Mouse (Mus musculus) neural tube, embryonic 12.5 days (tissue): Measurements from ENCODE around the gene Pim3. TPM values are rescaled to one million over a fixed set of nuclear protein-coding genes. Genes with fewer than 3 reads are reported as not detected.

Source experiments
- ATAC-seq: fragments of 200-750 bp; cut with Nextera tagmentation; 2 replicates; pipeline ENCODE4 v1.8.0; 2017; ENCODE audit warnings: low read depth, mild to moderate bottlenecking, moderate TSS enrichment, moderate library complexity; ENCODE audit not compliant: low FRiP score
- H3K27ac ChIP-seq: fragments of 300-500 bp; sonication (generic); 2 replicates; pipeline ENCODE4 v1.5.1; 2016
- H3K27me3 ChIP-seq: fragments of 300-500 bp; sonication (generic); replicated peaks from 2 replicates; pipeline ENCODE4 v1.6.1; 2016; ENCODE audit warnings: mild to moderate bottlenecking
- H3K36me3 ChIP-seq: fragments of 300-500 bp; sonication (generic); 2 replicates; pipeline ENCODE4 v1.6.1; 2016; ENCODE audit warnings: mild to moderate bottlenecking
- H3K4me1 ChIP-seq: fragments of 300-500 bp; sonication (generic); 2 replicates; pipeline ENCODE4 v1.6.1; 2016
- H3K4me2 ChIP-seq: fragments of 300-500 bp; sonication (generic); replicated peaks from 2 replicates; pipeline ENCODE4 v1.6.1; 2016; ENCODE audit warnings: mild to moderate bottlenecking
- H3K4me3 ChIP-seq: fragments of 300-500 bp; sonication (generic); 2 replicates; pipeline ENCODE4 v1.5.1; 2016
- H3K9ac ChIP-seq: fragments of 300-500 bp; sonication (generic); 2 replicates; pipeline ENCODE4 v1.6.1; 2016; ENCODE audit warnings: mild to moderate bottlenecking
- H3K9me3 ChIP-seq: fragments of 300-500 bp; sonication (generic); 2 replicates; pipeline ENCODE4 v1.6.1; 2016; ENCODE audit warnings: mild to moderate bottlenecking
- WGBS: fragments of 180-500 bp; shearing (Covaris S2); methylation state at CpG from one replicate; pipeline ENCODE4 v1.1.7; 2016; 5-methylcytosine and 5-hydroxymethylcytosine counted together
- polyA plus RNA-seq: library from polyadenylated mRNA; unstranded; fragments of >200 nt; fragmentation: Nextera tagmentation; extraction: Ambion mirVana; gene quantifications from 2 replicates; pipeline ENCODE4 v1.2.1, GENCODE M21; 2016

Pim3 gene
- polyA plus RNA-seq, 1 experiment from 2014 or later, result 52.9 TPM

DNA sequence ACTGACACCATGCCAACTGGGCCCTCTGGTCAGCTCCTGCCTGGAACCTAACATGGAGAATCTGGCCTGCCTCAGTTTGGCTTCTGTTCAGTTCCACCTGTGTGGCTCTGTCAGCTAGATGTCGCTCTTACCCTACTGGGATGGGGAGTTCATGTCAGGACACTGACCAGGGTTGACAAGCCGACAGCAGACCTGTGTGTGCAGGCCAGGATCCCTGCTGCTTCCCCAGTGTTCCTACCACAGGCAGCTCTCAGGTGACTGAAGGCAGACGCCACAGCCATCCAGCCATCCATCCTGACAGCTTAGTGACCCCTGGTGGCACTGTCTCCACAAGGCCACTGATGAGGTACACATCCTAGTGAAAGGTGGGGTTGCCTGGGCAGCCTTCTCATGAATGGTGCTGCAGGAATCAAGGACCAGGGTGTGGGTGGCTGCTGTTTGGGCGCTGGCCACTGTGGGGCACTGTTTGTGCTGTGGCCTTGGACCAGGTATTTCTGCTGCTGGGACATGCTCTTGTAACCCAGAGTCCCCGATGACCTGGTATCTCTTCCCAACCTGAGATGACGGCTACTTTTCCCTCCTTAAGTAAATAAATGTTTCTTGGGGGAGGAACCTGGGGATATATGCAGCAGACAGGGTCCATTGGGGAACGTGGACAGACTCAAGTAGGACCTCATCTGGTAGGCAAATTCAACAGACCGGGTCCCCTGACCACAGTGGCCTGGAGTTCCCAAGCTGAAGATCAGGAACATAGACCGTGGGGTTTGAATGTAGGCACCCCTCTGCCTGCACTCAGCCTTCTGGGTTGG is 33.8 kb upstream of the Pim3 start:
- no peak overlapping the region for H3K9ac ChIP-seq

DNA sequence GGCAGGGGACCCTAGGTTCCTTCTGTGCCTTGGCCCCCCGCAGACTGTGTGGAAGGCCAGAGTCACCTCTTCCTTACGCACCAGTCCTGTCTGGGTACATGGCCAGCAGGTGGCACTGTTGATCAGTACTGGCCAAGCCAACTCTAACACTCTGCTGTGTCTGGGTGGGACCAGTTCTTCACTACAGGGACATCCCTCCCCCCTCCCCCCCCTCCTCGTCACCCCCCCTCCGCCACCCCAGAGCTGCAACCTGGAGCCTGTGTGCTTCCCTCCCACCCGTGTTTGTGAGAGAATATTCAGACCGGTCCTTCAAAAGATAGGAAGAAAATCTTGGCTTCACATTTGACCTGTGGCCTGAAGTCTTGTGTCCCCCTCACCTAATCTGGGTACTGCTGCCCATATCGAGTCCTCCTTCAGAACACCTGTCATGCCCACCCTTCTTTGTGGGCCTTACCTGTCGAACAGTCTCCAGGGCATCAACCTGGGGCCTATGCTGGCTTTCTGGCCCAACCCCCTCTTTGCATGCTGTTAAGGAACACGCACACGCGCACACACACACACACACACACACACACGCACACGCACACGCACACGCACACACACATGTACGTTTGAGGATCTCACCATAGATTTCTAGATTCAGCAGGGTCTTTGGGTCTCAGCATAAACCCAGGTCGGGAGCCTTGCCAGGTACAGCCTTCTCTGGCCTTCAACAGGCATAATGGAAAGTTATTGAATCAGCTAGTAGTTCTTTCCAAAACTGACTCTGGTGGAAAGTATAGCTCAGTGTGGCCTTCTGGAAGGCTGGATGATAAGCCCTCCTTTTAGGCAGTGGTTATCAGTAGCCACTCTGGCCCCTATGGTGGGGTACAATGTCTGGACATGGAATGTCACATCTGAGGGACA is 32.9 kb upstream of the Pim3 start:
- peak; percentile 92 for ATAC-seq
- no peaks in the 10 kb centered on the region for H3K9me3 ChIP-seq
- WGBS, result 59% methylated on average over 17 of the region's 17 CpGs
- H3K4me2 ChIP-seq, result no peak overlapping the region
- no peak overlapping the region for H3K9ac ChIP-seq
- no peaks in the 10 kb centered on the region for H3K27me3 ChIP-seq
- peaks cover 26% of the 10 kb centered on the region for H3K36me3 ChIP-seq
- 0 out of 2 replicates have a peak, but pooled peaks cover 5% of the 10 kb centered on the region for H3K4me1 ChIP-seq
- H3K27ac ChIP-seq, result no peak overlapping the region
- H3K4me3 ChIP-seq, result no peak overlapping the region

More for the DNA sequence above, 33.8 kb upstream of the Pim3 start:
- Histone ChIP-seq H3K9me3 (no peaks in the 10 kb centered on the region), H3K4me3 (no peak overlapping the region), H3K27me3 (no peaks in the 10 kb centered on the region), H3K27ac (no peak overlapping the region), H3K4me2 (no peak overlapping the region), H3K36me3 (peaks cover 35% of the 10 kb centered on the region), H3K4me1 (0 out of 2 replicates have a peak, but pooled peaks cover 5% of the 10 kb centered on the region)
- ATAC-seq, result peak; percentile 59
- WGBS, result 27% methylated on average over 9 of the region's 9 CpGs

DNA sequence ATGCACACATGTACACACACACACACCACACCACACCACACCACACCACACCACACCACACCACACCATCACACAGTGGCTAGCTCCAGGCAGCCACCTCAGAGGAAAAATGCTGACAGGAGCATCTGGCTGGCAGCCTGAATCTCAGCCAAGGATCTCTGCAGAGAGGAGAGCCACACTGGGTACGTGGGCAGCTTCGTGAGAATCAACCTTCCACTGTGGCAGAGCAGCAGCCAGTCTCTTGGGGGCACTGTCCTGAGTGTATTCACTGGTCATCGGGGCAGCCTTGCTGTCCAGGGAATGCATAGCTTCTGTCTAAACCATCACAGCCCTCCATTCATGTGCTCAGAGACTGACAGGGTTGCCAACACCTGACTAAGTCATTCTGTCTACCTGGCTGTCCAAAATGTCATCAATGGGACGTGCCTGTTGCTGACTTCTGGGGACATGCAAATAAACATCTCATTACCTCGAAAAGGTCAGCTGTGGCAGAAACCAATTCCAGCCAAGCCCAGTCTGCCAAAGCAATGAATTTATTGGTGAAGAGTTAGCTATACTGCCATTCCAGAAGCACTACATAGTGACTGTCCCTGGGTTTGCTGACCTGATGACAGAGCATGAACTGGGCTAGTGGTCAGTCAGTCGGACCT is 32.1 kb upstream of the Pim3 start:
- H3K4me2 ChIP-seq, result no peak overlapping the region
- H3K4me1 ChIP-seq, result 0 out of 2 replicates have a peak, but pooled peaks cover 5% of the 10 kb centered on the region
- H3K4me3 ChIP-seq, result no peak overlapping the region
- no peaks in the 10 kb centered on the region for H3K9me3 ChIP-seq
- peaks cover 18% of the 10 kb centered on the region for H3K36me3 ChIP-seq
- H3K9ac ChIP-seq, result no peak overlapping the region
- H3K27ac ChIP-seq, result no peak overlapping the region
- ATAC-seq, result no peak
- 80% methylated on average over 6 of the region's 6 CpGs for WGBS
- no peaks in the 10 kb centered on the region for H3K27me3 ChIP-seq

DNA sequence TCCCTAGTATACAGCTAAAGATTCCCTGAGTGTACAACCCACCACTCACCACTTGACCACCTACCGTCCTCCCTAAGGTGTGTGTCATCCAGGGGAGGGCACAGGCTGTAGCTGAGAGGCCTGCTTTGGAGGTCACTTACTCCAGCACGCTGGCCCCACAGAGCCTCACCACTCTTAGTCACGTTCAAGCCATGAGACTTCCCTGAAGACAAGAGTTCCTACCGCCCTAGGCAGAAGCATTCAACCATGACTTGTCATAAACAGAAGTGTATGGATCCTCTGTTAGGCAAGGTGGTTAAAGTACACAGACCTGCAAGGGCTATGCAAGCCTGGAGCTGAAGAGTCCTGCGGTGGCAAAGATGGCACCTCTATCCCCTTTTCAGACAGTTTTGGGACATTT is 31.3 kb upstream of the Pim3 start:
- ATAC-seq, result no peak
- no peak overlapping the region for H3K4me3 ChIP-seq
- no peak overlapping the region for H3K27ac ChIP-seq
- H3K9me3 ChIP-seq, result no peaks in the 10 kb centered on the region
- peaks cover 10% of the 10 kb centered on the region for H3K36me3 ChIP-seq
- 79% methylated on average over 5 of the region's 5 CpGs for WGBS
- no peaks in the 10 kb centered on the region for H3K27me3 ChIP-seq
- H3K4me2 ChIP-seq, result no peak overlapping the region
- H3K9ac ChIP-seq, result no peak overlapping the region
- 0 out of 2 replicates have a peak, but pooled peaks cover 5% of the 10 kb centered on the region for H3K4me1 ChIP-seq

DNA sequence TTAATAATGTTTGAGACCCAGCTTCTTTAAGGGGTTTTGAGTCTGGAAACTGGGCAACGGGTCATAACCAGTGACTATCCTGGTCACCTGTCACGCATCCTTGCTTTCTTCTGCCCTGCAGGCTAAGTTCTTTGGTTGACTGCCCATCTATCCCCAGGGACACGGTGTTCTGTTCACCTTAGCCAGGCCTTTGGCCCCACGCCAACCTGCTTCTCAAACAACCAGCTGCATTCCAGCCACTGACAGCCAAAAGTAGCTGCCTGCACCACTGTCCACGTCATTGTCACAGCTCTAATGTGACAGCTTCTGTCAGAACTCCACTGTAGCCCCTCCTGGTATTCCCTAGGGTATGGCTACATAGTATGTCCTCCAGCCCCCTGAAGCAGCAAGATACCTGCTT is 30.5 kb upstream of the Pim3 start:
- no peaks in the 10 kb centered on the region for H3K27me3 ChIP-seq
- no peak overlapping the region for H3K4me3 ChIP-seq
- ATAC-seq, result no peak
- H3K36me3 ChIP-seq, result peaks cover 2% of the 10 kb centered on the region; the same call in 1 of the 2 replicates
- H3K4me1 ChIP-seq, result 0 out of 2 replicates have a peak, but pooled peaks cover 5% of the 10 kb centered on the region
- no peak overlapping the region for H3K27ac ChIP-seq
- no peak overlapping the region for H3K9ac ChIP-seq
- no peaks in the 10 kb centered on the region for H3K9me3 ChIP-seq
- H3K4me2 ChIP-seq, result no peak overlapping the region
- WGBS, result 74% methylated on average over 5 of the region's 5 CpGs

DNA sequence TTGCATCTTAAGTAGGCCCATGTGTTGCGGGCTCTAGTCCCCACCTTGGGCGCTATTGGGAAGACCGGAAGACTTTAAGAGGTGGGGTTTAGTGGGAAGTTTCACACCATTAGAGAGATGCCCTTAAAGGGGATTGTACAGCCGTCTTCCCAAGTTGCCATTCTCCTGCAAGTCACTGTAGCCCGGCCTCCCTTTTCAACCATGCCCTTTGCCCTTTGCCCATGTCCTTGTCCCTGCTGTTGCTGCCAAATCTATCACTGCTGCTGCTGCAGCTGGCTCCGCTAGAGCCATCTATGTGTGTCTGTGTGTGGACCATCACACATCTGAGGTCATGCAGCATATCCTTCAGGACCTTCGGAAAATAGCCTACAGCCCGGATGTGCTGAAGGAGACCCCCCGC is 29.4 kb upstream of the Pim3 start:
- no peak overlapping the region for H3K27ac ChIP-seq
- no peaks in the 10 kb centered on the region for H3K36me3 ChIP-seq
- H3K9me3 ChIP-seq, result no peaks in the 10 kb centered on the region
- no peak overlapping the region for H3K4me2 ChIP-seq
- H3K27me3 ChIP-seq, result no peaks in the 10 kb centered on the region
- no peak for ATAC-seq
- WGBS, result 83% methylated on average over 9 of the region's 9 CpGs
- H3K9ac ChIP-seq, result no peak overlapping the region
- H3K4me3 ChIP-seq, result no peak overlapping the region
- H3K4me1 ChIP-seq, result peaks cover 16% of the 10 kb centered on the region

DNA sequence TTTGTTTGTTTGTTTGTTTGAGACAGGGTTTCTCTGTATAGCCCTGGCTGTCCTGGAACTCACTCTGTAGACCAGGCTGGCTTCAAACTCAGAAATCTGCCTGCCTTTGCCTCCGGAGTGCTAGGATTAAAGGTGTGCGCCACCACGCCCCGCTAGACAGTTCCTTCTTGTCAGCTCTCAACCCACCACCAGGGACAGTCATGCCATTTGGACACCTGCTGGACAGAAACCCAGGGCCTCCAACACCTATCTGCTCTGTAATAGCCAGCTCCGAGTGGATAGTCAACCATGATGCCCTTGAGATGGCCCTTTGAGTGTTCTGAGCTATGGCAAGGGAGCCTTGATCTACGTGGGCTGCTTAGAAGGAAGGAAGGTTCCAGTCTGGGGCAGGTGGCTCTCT is 26.0 kb upstream of the Pim3 start:
- WGBS, result 88% methylated on average over 6 of the region's 6 CpGs
- no peak for ATAC-seq
- H3K4me2 ChIP-seq, result no peak overlapping the region
- H3K27me3 ChIP-seq, result no peaks in the 10 kb centered on the region
- peaks cover 27% of the 10 kb centered on the region for H3K4me1 ChIP-seq
- H3K27ac ChIP-seq, result no peak overlapping the region
- H3K9me3 ChIP-seq, result no peaks in the 10 kb centered on the region
- no peak overlapping the region for H3K4me3 ChIP-seq
- no peaks in the 10 kb centered on the region for H3K36me3 ChIP-seq
- H3K9ac ChIP-seq, result no peak overlapping the region

DNA sequence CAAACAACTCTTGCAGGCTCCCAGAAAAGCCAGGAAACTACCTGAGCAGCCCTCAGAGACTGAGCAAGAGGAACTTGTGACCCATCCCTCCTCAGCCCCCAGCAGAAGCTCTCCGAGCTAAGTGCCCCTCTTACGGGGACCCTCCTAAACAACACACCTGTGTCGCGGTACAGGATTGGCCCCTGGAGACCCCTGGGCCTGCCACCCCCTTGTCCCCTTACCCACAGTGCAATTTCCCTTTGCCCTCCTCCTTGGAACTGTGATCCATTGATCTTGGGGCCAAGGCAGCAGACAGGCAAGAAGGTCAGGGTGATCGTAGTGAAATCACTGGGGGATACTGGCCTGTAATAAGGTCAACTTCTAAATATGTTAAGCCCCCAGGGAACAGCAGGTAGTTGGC is 25.4 kb upstream of the Pim3 start:
- no peaks in the 10 kb centered on the region for H3K36me3 ChIP-seq
- ATAC-seq, result no peak
- H3K27me3 ChIP-seq, result no peaks in the 10 kb centered on the region
- peaks cover 27% of the 10 kb centered on the region for H3K4me1 ChIP-seq
- H3K9ac ChIP-seq, result no peak overlapping the region
- no peaks in the 10 kb centered on the region for H3K9me3 ChIP-seq
- peak overlapping the region; percentile 83 for H3K4me2 ChIP-seq
- no peak overlapping the region for H3K27ac ChIP-seq
- 65% methylated on average over 5 of the region's 5 CpGs for WGBS
- no peak overlapping the region for H3K4me3 ChIP-seq

DNA sequence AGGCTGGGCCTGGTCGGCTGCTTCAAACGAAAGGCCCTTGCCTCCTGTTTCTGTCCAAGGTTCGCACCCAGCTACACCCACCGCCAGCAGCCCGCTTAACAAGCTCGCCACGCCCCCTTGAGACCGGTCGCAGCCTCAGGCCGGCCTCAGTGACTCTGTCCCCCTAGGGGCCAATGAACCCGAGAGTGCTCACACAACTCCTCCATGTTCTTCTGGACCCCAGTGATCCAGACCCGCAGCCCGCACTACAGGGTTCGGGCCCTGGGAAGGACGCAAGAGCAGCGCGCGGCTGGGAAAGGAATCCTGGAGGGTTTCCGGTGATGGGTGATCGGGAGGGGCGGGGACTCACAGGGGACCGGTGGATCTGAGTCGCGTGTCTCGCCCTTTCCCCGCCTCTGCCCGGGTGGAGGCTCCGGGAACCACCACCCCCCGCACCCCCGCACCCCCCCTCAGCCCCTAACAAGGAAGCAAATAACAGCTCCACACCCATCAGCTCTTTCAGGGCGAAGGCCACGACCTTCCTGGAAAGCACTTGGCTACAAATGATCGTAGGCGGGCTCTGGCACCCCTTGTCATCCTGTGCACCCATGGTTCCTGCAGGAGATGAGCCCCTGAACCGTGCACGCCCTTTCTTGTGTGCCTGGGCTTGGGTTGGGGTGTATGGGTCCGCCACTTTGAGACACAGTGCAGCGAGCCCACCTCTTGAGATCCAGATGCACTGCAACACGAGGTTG is 24.6 kb upstream of the Pim3 start:
- under 1% methylated on average over 39 of the region's 39 CpGs for WGBS

DNA sequence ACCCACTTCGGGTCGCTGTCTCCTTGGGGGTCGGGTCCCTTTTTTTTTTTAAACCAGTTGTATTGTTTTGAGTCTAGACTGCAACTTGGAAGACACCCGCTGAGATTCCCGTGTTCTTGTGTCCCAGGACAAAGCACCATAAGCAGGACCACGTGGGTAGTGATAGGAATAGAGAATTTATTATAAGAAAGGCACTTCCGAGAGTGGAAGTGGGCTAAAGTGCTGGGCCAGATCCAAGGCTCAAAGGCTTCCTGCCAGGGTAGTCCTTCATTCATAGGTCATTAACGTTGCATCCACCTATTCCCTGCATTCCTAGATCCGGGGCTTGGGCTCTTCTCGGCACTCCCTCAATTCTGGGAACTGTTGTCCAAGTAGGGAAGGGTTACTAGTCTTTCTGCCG is 24.0 kb upstream of the Pim3 start:
- peaks cover 27% of the 10 kb centered on the region for H3K4me1 ChIP-seq
- no peaks in the 10 kb centered on the region for H3K9me3 ChIP-seq
- no peaks in the 10 kb centered on the region for H3K36me3 ChIP-seq
- ATAC-seq, result no peak
- H3K27ac ChIP-seq, result no peak overlapping the region
- peak overlapping the region; percentile 37 for H3K4me3 ChIP-seq
- 2% methylated on average over 11 of the region's 11 CpGs for WGBS
- H3K4me2 ChIP-seq, result peak overlapping the region; percentile 83
- H3K9ac ChIP-seq, result peak overlapping the region; percentile 56
- H3K27me3 ChIP-seq, result no peaks in the 10 kb centered on the region

More for the DNA sequence above, 24.6 kb upstream of the Pim3 start:
- Histone ChIP-seq H3K36me3 (no peaks in the 10 kb centered on the region), H3K27ac (no peak overlapping the region), H3K4me1 (peaks cover 27% of the 10 kb centered on the region), H3K4me2 (peak overlapping the region; percentile 83), H3K9ac (peak overlapping the region; percentile 56), H3K4me3 (peak overlapping the region; percentile 37), H3K27me3 (no peaks in the 10 kb centered on the region), H3K9me3 (no peaks in the 10 kb centered on the region)
- peak; percentile 46 for ATAC-seq

DNA sequence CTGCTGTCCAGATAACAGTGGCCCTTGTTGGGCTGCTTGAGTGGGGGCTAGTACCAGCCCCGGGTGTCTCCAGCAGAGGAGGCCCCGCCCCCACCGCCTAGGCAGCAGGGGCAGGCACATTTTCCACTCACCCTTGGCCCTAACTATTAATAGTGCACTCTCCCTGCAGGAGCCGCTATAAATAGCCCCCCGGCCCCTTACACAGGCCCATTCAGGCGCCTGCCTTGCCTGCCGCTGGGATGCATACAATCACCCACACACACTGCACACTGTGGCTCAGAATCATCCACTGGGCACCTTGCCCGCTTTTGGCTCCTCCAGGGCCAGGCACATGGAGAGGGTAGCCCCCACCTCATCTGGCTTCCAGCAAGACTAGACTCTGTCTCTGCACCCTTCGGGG is 22.7 kb upstream of the Pim3 start:
- Histone ChIP-seq H3K36me3 (no peaks in the 10 kb centered on the region), H3K4me3 (no peak overlapping the region), H3K9me3 (no peaks in the 10 kb centered on the region), H3K27ac (no peak overlapping the region), H3K4me1 (peaks cover 27% of the 10 kb centered on the region), H3K4me2 (no peak overlapping the region; the same call in 1 of the 2 replicates), H3K9ac (no peak overlapping the region; the same call in 1 of the 2 replicates), H3K27me3 (no peaks in the 10 kb centered on the region)
- ATAC-seq, result peak; percentile 67
- WGBS, result 18% methylated on average over 9 of the region's 9 CpGs
